Mouse (Mus musculus) cerebellum, adult (tissue): Measurements from ENCODE around the gene Nfatc2ip.
"Not testable (repeated sequence)": the region's sequence is repeated elsewhere in the genome, so short reads cannot be mapped to it uniquely, and the experiment has no call there.

Source experiments
- ATAC-seq: cut with Nextera tagmentation; 2 replicates; pipeline ENCODE4 v1.9.2; 2017; ENCODE audit warnings: mild to moderate bottlenecking, moderate library complexity, mixed read lengths; ENCODE audit not compliant: insufficient number of reproducible peaks, low FRiP score, low TSS enrichment

Gene Nfatc2ip

DNA sequence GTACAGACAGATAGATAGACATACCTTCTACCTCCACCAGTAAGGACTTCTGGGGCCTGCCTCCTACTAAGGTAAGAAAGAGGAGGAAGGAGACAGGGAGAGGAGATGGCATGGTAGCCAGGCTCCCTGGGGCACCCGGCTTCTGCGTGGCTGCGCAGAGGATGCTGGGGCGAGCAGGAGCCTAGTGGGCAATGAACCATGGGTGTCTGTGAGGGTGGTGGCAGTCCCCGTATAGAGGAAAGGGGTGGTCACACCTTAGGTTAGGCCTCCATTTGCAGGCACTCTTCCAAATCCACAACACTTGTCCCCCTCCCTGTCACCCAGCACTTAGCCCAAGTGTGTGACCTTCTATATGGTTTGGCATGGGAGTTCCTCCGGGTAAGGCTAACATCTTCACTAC lies 18.2 kb upstream of the Nfatc2ip start, which contains the start of gene Cd19:
Gene Cd19 (minus strand): TSS at position 165 of the 400 bp plus-strand sequence.
- no peak for ATAC-seq

DNA sequence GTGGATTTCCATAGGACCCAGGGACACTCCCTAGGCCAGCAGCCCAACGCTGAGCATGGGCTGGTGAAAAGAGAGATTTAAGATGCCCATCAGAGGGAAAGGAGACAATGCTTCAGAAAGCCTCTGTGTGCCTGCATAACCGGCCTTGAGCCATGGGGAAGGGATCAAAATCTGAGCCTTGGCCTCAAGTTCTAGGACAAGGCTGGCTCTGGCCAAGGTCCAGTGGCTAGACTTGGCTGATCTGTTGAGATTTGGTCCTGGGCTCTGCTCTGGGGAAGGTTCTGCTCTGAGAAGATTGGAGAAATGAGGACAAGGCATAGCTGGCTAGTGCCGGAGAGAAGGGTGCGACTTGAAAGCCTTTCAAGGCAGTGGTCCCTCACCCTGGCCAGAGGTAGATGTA lies 14.5 kb upstream of the Nfatc2ip start:
- ATAC-seq, result no peak

DNA sequence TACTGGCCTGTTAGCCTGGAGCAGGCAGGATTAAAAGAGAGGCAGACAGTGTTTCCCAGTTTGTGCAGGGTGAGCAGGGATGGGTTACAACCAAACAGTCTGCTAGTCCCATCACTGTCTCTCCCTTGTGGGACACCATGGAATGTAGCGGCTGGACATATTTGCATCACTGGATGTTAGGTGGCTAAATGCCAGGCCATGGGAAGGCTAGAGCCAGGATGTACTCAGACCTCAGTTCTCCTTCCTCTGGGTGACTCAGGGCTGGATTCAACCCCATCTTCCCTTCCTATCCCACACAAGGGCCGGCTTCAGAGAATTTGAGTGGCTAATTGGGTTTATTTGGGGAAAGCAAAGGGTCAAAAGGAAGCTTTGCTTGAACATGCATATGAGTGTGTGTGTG lies 12.1 kb upstream of the Nfatc2ip start:
- no peak for ATAC-seq

DNA sequence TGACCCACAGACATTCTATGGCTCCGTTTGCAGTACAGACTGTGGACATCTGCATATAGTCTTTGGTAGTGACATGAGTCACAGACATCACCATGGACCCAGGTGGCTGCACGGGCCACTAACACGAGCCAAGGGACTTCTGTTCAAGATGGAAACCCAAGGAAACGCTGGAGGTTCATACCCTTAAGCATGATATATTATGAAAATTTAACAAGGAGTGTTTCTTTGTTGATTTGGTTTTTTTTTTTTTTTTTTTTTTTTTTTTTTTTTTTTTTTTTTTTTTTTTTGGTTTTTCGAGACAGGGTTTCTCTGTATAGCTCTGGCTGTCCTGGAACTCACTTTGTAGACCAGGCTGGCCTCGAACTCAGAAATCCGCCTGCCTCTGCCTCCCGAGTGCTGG lies 6.0 kb upstream of the Nfatc2ip start:
- not testable (repeated sequence) for ATAC-seq

DNA sequence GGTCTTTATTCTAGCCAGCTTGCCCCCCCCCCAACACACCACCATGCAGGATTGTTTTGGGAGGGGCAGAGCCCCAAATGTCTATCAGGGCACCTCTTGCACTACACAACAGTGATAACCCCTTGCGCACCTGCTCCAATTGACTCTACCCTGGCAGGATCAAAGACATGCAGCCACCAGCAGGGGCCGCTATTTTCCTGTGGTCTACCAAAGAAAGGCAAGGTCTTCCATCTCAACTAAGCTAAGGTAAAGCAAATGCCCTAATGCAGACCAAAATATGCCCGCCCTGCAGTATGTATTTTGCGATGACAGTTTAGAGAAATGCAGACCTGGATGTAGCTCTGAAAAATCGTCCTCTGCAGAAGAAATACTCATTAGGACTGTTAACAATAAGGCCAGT lies 3.0 kb upstream of the Nfatc2ip start:
- no peak for ATAC-seq

DNA sequence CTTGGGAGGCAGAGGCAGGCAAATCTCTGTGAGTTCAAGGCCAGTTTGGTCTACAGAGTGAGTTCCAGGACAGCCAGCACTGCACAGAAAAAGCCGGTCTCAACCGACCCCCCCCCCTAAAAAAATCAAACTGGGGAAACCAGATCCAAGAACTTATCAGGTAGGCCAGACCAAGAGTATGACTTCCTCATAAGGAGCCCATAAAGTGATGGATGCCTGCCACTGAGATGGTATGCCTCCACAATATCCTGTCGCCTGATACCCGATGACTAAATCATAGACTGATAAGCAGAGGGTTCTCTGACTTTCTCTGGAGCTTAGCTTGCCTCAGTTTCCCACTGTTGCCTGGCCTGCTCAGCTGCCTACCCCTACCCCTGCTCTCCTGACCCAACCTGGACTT lies 1.3 kb upstream of the Nfatc2ip start:
- no peak for ATAC-seq

DNA sequence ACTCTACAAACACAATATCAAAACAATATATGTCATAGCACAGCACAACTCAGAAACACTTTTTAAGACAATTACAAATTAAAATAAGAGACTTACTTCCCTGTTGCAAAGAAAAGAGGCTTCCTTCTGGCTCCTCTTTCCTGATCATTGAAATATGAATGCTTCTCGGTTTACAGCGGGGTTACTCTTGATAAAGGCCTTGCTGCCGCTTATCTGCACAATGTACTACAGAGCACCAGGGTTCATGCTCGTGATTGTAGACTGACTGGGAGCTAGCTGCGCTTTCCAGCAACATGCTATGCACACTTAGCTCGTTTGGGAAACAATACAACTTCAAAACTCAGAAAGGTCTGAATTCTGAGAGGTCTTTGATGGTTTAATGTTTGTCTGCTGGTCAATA lies 684 bp upstream of the Nfatc2ip start:
- ATAC-seq, result no peak

DNA sequence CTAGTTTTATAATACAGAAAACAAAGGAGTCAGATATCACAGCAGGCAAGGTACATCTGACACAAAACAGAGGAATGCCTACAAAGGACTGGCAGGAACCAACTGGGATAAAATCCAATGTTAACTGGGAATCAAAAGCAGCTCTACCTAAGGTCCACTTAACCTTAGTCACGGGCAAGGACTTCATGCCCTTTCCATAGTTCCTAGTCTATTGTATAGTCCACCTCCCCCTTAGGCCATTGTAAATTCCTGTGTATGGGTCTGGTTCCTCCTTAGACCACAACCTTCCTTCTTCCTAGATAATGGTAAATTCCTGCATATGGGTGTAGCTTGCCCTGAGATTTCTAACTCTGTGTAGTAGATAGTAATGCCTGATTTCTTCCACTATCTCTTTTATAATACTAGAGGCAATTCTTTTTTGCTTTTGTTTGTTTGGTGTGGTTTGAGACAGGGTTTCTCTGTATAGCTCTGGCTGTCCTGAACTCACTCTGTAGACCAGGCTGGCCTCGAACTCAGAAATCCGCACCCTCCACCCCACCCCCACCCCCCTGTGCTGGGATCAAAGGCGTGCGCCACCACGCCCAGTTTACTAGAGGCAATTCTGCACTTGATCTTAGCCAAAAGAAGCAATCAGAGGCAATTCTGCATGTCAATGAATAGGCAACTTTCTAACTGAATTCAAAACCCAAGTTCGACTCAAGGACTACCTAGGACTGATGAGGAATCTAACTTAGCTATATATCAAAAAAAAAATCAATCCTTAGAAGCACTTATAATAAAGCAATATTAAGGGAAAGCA lies 4.3 kb downstream of the Nfatc2ip start:
- not testable (repeated sequence) for ATAC-seq

DNA sequence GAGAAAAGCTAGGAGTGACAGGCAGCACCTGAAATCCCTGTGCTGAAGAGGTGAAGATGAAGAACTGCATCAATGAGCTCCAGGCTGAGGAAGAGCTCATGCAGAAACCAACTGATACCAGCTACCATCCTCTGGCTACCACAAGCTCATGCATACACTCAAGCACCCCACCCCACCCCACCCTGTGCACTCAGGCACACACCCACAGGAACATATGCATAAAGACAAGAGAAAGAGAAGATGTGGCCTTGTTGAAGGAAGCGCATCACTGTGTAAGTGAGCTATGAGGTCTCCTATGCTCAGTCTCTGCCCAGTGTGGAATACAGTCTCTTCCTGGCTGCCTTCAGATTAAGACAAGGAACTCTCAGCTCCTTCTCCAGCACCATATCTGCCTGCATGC lies 8.4 kb downstream of the Nfatc2ip start:
- ATAC-seq, result no peak

DNA sequence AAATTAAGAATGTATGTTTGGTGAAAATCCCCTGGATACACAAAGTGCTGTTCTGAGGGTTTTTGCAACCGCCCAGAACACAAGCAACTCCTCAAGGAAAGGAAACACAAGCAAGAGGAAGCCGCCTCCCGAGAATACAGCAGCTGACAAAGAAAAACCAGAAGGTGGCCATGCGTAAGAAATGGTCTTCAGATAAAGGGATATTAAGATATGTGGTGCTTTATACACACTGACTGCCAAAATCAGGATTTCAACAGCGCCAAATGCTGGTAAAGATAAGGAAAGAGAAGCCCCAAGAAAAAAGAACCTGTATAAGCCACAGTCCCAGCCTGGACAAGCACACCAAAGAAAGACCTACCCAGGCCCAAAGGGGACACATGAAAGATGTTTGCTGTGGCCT lies 13.0 kb downstream of the Nfatc2ip start:
- no peak for ATAC-seq

DNA sequence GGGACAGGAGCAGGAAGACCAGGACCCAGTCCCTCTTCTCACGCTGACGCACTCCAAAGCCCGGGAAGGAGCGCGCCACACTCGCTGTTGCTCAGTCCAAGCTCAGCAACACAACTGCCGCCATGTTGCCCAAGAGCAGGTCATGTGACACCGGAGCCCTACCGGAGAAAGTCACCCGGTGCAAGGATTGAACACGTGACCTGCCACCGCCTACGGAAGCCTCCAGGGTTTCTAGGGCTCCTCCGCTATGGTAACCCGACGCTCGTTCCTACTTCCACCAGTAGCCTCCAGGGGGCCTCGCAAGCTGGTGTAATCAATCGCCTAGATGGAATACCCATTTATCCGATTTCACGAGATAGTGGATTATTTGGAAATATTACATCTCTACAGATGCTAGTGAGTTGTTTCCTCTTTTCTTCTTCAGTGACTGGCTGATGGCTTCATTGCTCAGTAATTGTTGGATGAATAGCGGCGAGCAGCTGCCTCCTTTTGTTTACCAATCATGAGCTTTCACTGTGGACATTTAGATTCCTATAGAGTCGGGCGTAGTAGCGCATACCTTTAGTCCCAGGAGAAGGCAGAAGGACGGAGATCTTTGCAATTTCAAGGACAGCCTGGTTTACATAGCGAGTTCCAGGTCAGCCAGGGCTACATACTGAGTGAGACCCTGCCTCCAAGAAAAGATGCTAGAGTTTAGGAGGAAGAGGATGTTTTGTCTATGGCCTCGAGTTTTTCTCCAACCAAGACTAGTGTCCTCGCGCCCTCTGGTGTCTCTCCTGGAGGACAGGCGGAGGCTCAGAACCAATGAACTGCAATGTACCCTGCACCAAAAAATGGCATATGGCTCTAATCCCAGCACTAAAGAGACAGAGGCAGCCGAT lies 19.0 kb downstream of the Nfatc2ip start, which contains the start of gene Spns1:
Gene Spns1 (minus strand): TSS at position 173 of the 881 bp plus-strand sequence.
- peak; percentile 76; the same call in 1 of the 2 replicates for ATAC-seq

DNA sequence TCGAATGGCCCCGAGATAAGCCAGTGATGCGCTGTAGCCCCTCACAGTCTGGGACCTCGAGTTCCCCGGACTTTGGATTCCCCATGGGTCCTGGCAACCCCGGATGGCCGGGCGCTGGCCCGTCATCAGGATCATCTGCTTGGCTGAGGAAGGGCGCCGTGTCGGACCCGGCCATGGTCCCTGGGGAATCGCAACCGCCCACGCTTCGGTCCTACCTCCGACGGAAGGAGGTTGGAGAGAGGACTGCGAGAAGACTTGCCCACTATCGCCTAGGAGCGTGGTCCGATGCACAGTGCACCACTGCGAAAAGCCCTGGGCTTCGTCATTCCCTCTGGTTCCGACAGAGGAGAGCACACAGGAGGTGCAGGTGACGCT lies 19.6 kb downstream of the Nfatc2ip start:
- peak; percentile 34; the same call in 1 of the 2 replicates for ATAC-seq

DNA sequence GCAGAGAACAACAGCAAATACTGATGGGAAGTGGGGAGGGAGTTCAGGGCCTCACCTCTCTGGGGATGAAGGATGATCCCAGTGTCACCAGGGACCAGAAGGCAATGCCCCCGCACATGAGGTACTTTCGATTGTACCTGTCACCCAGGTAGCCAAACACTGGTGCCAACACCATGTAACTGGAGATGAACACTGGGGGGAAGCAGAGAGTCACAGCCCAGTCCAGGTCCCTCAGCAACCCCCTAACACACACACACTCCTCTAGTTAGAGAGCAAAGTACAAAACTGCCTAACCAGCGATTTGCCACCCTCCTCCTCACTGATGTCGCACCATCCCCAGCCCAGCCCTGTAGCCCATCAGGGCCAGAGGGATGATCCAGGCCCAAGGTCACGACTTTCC lies 21.5 kb downstream of the Nfatc2ip start:
- no peak for ATAC-seq

DNA sequence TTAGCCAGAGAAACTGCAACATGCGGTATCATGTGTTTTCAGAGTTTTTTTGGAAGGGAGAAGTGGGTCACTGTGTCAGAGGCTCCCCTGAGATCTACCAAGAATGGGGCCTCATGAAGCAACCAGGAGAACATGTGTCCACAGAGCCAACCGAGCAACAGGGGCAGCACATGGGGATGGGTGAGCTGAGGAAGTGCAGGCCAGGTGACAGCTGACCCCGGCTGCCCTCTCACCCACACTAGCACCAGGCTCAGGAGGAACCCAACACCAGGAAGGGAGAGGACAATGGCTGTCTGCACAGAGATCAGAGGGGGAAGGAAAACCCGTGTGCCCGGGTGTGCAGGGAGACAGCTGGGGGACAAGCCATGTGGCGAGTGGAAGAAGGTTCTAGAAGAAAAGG lies 22.0 kb downstream of the Nfatc2ip start:
- ATAC-seq, result no peak

DNA sequence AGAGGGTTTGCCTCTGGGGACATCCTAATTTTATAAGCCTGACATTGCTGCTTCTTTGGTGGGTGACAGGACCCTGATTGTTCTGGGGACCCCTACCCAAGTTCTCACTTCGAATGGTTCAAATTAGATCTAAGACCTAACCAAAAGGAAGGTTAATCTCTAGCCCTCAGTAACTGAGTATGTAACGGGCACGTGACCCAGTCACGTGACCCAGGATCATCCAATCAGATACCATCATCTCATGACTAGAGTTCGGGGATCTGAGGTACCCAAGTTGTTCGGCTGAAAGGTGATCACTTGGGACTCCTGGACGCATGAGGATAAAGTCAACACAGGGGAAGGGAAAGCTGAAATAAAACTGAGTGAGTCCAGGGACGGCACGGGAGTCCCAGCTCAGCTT lies 23.5 kb downstream of the Nfatc2ip start:
- ATAC-seq, result no peak

DNA sequence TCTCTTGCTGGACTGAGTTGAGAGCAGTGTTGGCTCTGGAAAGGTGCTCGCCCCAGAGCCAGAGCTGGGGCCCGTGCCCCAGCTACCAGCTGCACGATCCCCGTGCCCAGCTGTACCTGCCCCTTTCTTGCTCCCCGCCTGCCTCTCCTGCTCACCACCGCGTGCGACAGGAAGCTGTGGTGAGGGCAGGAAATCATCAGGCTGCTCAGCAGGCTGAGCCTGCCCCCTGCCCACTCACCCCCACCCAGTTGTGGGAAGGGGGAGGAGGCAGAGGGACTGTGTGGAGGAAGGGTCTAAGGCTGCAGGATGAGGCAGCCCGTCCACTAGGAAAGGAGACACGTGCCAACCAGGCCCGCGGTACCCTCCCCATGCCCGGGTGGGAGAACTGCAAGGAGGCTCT lies 27.1 kb downstream of the Nfatc2ip start, which contains the start of gene Lat:
Gene Lat (minus strand): TSS at position 178 of the 400 bp plus-strand sequence.
- ATAC-seq, result no peak

DNA sequence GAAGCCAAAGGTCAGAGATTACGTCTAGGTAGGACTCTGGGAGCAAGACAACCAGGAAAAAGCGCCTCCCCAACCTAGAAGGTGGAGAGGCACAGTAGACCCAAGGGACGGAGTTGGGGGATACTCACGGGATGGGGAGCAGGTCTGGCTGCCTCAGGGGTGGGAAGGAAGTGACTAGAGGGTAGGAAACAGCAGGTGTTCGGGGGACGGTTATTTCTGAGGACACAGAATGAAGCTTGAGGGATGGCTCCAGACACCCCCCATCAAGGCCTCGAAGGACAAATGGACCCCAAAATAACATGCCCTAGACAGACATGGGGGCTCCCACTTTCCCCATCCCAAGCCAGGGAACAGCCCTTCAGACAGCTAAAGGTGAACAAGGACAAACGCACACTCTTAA lies 28.2 kb downstream of the Nfatc2ip start:
- ATAC-seq, result no peak

DNA sequence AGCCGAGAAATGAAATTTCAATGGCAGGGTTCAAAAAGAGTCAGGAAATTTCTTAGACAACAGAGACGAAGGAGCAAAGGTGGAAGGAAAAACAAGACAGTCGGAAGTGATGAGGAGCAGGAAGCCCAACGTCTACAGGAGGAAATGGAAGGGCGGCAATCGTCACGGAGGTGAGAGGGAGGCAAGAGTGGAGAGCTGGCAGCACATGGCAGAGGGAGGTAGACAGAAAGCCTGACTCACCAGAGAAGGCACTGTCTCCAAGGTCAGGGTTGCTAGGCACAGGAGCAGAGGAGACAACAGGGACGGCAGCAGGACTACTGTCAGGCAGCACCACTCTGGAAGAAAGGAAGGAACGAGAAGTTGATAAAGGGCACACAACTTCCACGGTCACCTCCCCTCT lies 28.9 kb downstream of the Nfatc2ip start:
- no peak for ATAC-seq

DNA sequence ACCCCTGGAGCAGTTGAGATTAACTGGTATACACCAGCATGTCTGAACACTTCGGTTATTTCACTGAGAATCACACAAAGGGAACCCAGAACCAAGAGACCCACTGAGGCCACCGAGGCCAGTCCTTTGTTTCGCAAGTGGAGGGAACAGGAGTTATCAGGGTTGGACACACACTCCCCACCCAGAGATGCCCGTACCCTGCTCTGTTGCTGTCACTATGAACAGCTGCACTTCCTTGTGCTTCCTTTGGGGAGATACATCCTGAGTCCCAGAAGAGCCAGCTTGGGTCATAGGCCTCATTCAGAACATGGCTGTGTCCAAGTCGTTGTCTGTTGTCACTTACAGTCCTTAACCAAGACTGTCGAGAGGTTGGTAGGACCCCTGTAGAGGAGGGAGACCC lies 33.5 kb downstream of the Nfatc2ip start:
- no peak for ATAC-seq

DNA sequence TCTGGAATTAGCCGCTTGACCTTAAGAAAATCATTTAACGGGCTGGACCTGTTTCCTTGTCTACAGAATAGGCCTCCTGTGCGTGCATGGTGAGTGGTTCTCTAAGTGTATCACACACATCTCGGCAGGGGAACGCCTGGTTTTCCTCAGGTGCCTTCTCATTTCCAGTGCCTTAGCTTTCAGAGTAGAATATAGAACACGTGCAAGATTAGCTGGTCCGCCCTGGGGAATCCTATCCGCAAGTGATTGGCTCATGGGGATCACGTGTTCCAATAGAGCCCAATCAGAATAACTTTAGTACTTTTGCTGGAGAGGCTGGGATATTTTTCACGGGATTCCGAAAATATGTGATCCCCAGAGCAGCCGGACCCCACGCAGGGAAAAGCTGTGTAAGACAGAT lies 37.5 kb downstream of the Nfatc2ip start:
- no peak for ATAC-seq

DNA sequence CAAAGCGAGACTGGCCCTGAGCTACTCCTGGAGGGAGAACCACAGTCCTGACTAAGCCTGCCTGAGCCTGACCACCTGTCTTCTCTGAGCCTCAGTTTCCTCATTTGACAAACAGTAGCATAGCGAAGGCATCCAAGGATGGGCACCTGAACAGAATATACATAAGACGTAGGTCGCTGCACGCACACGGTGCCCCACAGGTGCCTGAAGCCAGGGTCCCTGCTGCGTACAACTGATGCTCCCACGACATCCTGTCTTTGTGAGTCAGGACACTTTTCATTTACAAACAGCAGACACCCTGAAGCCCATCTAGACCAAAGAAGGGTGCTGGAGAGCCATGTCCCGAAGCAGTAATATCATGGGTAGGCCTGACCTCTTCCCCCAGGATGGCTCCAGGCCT lies 38.1 kb downstream of the Nfatc2ip start:
- ATAC-seq, result no peak
